Mouse (Mus musculus) thymus, postnatal 10 days (tissue): ENCODE measurements around the gene Agpat4.

Experiments
- DNase-seq, 2 experiments: peaks; one replicate each; pipeline ENCODE4 v3.0.0; 2021; ENCODE audit warnings: low spot score in 2 of 2

Agpat4 gene

GRCm38 (mm10) chr17:12160984-12161764, 42.7 kb downstream of the Agpat4 start:
- DNase-seq = no peak

- DNase-seq = no peak
Observed at GRCm38 (mm10) chr17:12161877-12162276, 43.4 kb downstream of the Agpat4 start.

- no peak for DNase-seq
Observed at GRCm38 (mm10) chr17:12162824-12163223, 44.3 kb downstream of the Agpat4 start.

GRCm38 (mm10) chr17:12163403-12163802, 44.9 kb downstream of the Agpat4 start:
- DNase-seq = no peak

GRCm38 (mm10) chr17:12163903-12164302, 45.4 kb downstream of the Agpat4 start:
- DNase-seq = no peak

- no peak for DNase-seq
Observed at GRCm38 (mm10) chr17:12164507-12164906, 46.0 kb downstream of the Agpat4 start.

GRCm38 (mm10) chr17:12165009-12165695, 46.6 kb downstream of the Agpat4 start:
- DNase-seq = peak in 1 of 2 experiments; percentile 23

- DNase-seq = no peak
Observed at GRCm38 (mm10) chr17:12165701-12166100, 47.2 kb downstream of the Agpat4 start.

- no peak for DNase-seq
Observed at GRCm38 (mm10) chr17:12168536-12168935, 50.0 kb downstream of the Agpat4 start.

GRCm38 (mm10) chr17:12169326-12169836, 50.9 kb downstream of the Agpat4 start:
- DNase-seq = no peak

GRCm38 (mm10) chr17:12170791-12171497, 52.4 kb downstream of the Agpat4 start:
- no peak for DNase-seq

GRCm38 (mm10) chr17:12171666-12172065, 53.2 kb downstream of the Agpat4 start:
- no peak for DNase-seq

GRCm38 (mm10) chr17:12174221-12174620, 55.7 kb downstream of the Agpat4 start:
- DNase-seq = no peak

GRCm38 (mm10) chr17:12174896-12175295, 56.4 kb downstream of the Agpat4 start:
- DNase-seq = no peak

GRCm38 (mm10) chr17:12175626-12176025, 57.1 kb downstream of the Agpat4 start:
- DNase-seq = no peak

GRCm38 (mm10) chr17:12179339-12179738, 60.8 kb downstream of the Agpat4 start:
- DNase-seq = no peak

GRCm38 (mm10) chr17:12179766-12180165, 61.3 kb downstream of the Agpat4 start:
- no peak for DNase-seq

- no peak for DNase-seq
Observed at GRCm38 (mm10) chr17:12182702-12183485, 64.4 kb downstream of the Agpat4 start.

- no peak for DNase-seq
Observed at GRCm38 (mm10) chr17:12184283-12184682, 65.8 kb downstream of the Agpat4 start.

GRCm38 (mm10) chr17:12185855-12186254, 67.4 kb downstream of the Agpat4 start:
- no peak for DNase-seq

GRCm38 (mm10) chr17:12186341-12186740, 67.8 kb downstream of the Agpat4 start:
- no peak for DNase-seq
